Mouse (Mus musculus): ENCODE measurements around the gene Fst.

- TF ChIP-seq TAL1 (IDR thresholded peaks at IDR 0.05; ENCODE audit: low read length) (no peak), GATA1 (IDR thresholded peaks at IDR 0.05; ENCODE audit: low read length) (no peak)
These were observed 29.4 kb upstream of the Fst start for GRCm38 (mm10) chr13:114488178-114488577.
